Mouse (Mus musculus) inflammation-experienced regulatory T-cells, adult 6 months (primary cell): ENCODE data around the gene Cd5. TPM values are rescaled to one million over a fixed set of nuclear protein-coding genes. Genes with fewer than 3 reads are reported as not detected.

ENCODE experiments used
- ATAC-seq: one replicate; pipeline ENCODE4 v1.8.0; 2017
- polyA plus RNA-seq, 3 experiments: library from polyadenylated mRNA; unstranded; fragments of 100-300 nt; shearing (Covaris generic); gene quantifications; one replicate each; pipeline ENCODE4 v1.2.1; 2017

Gene Cd5
- polyA plus RNA-seq, 3 experiments from 2014 or later: 355 to 487 (median 480) TPM

- ATAC-seq: no peak
Observed at GRCm38 (mm10) chr19:10724629-10725363, 14.0 kb downstream of the Cd5 start.

GRCm38 (mm10) chr19:10723649-10724048 is 15.2 kb downstream of the Cd5 start:
- no peak for ATAC-seq

GRCm38 (mm10) chr19:10723084-10723483 is 15.7 kb downstream of the Cd5 start:
- ATAC-seq: no peak

GRCm38 (mm10) chr19:10721064-10721463 is 17.7 kb downstream of the Cd5 start:
- no peak for ATAC-seq

GRCm38 (mm10) chr19:10720524-10720923 is 18.3 kb downstream of the Cd5 start:
- ATAC-seq: no peak

GRCm38 (mm10) chr19:10719751-10720150 is 19.1 kb downstream of the Cd5 start:
- ATAC-seq: no peak

- ATAC-seq: no peak
Observed at GRCm38 (mm10) chr19:10718251-10718775, 20.5 kb downstream of the Cd5 start.

- peak; percentile 48 for ATAC-seq
Observed at GRCm38 (mm10) chr19:10715476-10715875, 23.3 kb downstream of the Cd5 start.

GRCm38 (mm10) chr19:10714682-10715475 is 23.9 kb downstream of the Cd5 start:
- ATAC-seq: peak; percentile 71

GRCm38 (mm10) chr19:10714168-10714567 is 24.6 kb downstream of the Cd5 start:
- ATAC-seq: no peak

GRCm38 (mm10) chr19:10713551-10713950 is 25.3 kb downstream of the Cd5 start:
- no peak for ATAC-seq

- no peak for ATAC-seq
Observed at GRCm38 (mm10) chr19:10712646-10713045, 26.2 kb downstream of the Cd5 start.

GRCm38 (mm10) chr19:10712194-10712593 is 26.6 kb downstream of the Cd5 start:
- ATAC-seq: no peak

GRCm38 (mm10) chr19:10710751-10711150 is 28.1 kb downstream of the Cd5 start:
- no peak for ATAC-seq

GRCm38 (mm10) chr19:10710088-10710511 is 28.7 kb downstream of the Cd5 start:
- peak; percentile 59 for ATAC-seq

GRCm38 (mm10) chr19:10709360-10710087 is 29.3 kb downstream of the Cd5 start:
- ATAC-seq: peak; percentile 51

- ATAC-seq: no peak
Observed at GRCm38 (mm10) chr19:10708900-10709299, 29.9 kb downstream of the Cd5 start.

- no peak for ATAC-seq
Observed at GRCm38 (mm10) chr19:10707881-10708280, 30.9 kb downstream of the Cd5 start.

- ATAC-seq: no peak
Observed at GRCm38 (mm10) chr19:10707087-10707875, 31.5 kb downstream of the Cd5 start.

GRCm38 (mm10) chr19:10703470-10703869 is 35.3 kb downstream of the Cd5 start:
- ATAC-seq: no peak

GRCm38 (mm10) chr19:10702125-10702524 is 36.7 kb downstream of the Cd5 start:
- ATAC-seq: no peak
